In the genomic region with DNA sequence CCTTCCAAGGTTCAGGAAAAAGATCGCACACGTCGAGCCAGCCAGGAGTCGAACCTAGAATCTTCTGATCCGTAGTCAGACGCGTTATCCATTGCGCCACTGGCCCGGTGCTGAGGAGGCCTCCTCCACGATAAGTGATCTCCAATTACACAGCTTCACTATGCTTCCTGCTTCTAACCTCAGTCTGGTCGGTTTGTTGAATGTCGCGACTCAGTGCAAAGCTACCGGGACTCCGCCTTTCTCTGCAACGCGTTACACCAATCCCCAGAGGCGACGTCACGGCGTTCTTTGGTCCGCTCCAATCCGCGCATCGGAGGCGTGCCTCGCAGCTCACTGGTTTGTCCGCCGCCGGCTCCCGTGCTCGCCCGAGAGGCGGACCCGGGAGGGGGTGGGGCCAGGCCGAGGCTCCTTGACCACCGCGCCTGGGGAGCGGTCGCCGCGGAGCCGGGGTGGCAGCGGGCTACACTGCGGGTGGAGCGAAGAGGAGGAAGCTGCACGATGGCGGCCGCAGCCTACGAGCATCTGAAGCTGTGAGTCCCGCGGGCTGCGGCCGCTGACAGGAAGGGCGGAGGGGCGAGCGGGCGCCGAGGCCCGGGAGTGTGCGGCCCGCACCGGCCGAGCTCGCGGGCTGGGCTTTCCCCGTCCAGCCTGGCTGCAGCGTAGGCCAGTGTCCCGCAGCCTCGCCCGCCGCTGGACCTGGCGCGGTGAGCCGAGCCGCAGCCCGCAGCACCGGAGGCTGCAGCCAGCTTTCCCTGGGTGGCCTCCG, we compare ENCODE assay signal across 8 mouse cellular contexts. TPM values are rescaled to one million over a fixed set of nuclear protein-coding genes. Genes with fewer than 3 reads are reported as not detected.
DNase-seq lines count a peak whose midpoint lies in the region; ATAC-seq lines count a peak whose summit lies in the region.

TSS of gene Sacm1l (plus strand) at position 368 of the 766 bp plus-strand sequence.

- no peaks in the 10 kb centered on the region for H3K27me3 ChIP-seq in hindbrain, embryonic 15.5 days

- H3K4me3 ChIP-seq in hindbrain, embryonic 15.5 days = peak within 1 kb of the TSS; percentile 96

- peak within 1 kb of the TSS; percentile 85 for H3K9ac ChIP-seq in hindbrain, embryonic 15.5 days

- WGBS in hindbrain, embryonic 15.5 days = under 1% methylated on average over 72 of the region's 79 CpGs

- H3K4me1 ChIP-seq in hindbrain, embryonic 15.5 days (replicated peaks) = peaks cover 30% of the 10 kb centered on the region

- H3K4me2 ChIP-seq in hindbrain, embryonic 15.5 days = peak within 1 kb of the TSS; percentile 63

- no peaks in the 10 kb centered on the region for H3K36me3 ChIP-seq in hindbrain, embryonic 15.5 days

- H3K9me3 ChIP-seq in hindbrain, embryonic 15.5 days = no peaks in the 10 kb centered on the region

- peak within 1 kb of the TSS; percentile 92 for H3K27ac ChIP-seq in hindbrain, embryonic 15.5 days (replicated peaks)

- peak; percentile 99 for ATAC-seq in hindbrain, embryonic 15.5 days (ENCODE audit: low FRiP score, low read depth)

- DNase-seq in T-cell, adult 2 months (ENCODE audit: low spot score) = peak; percentile 98
- peak; percentile 97 to 99 for DNase-seq in cerebellum, postnatal 36 days
- DNase-seq in frontal cortex, postnatal 36 days (ENCODE audit: low spot score in 2 of 2) = peak; percentile 97 to 99
- peak; percentile 98 for DNase-seq in left cerebral cortex, adult 11 months (ENCODE audit: low spot score)
- peak; percentile 98 to 100 for DNase-seq in lung, postnatal 4 days
- peak; percentile 98 for DNase-seq in retina, postnatal 7 days (ENCODE audit: low read depth, low spot score)
- DNase-seq in urinary bladder, adult 2 months (ENCODE audit: low spot score) = peak; percentile 97

RNA-seq across cellular contexts. Expression of gene Sacm1l, which starts in this region (rescaled TPM):
- polyA plus RNA-seq in hindbrain, embryonic 15.5 days (2015; fragmentation: Nextera tagmentation; extraction: Ambion mirVana) = 51.2 and 52.9 TPM in 2 replicates
- 29.2 and 34.1 TPM in 2 replicates for polyA plus RNA-seq in urinary bladder, adult 2 months (2012; rRNA removed)

Comparison
In these comparisons a context has a peak if more than half of its experiments do, and no peak if none do; other contexts are left out.
1. Peak in every context shown above with its lines: DNase-seq, ATAC-seq, H3K4me3 ChIP-seq and H3K27ac ChIP-seq.